Mouse (Mus musculus) cerebellum, adult 2 months (tissue): Measurements from ENCODE around the gene Malsu1. TPM values are rescaled to one million over a fixed set of nuclear protein-coding genes. Genes with fewer than 3 reads are reported as not detected.

Source experiments
- DNase-seq, 2 experiments: peaks; one replicate each; pipeline ENCODE4 v3.0.0; 2021
- H3K27ac ChIP-seq: fragments of 200-500 bp; 2 replicates; pipeline ENCODE4 v1.5.1; 2012; ENCODE audit warnings: low read length, control low read depth, inconsistent platforms; ENCODE audit not compliant: insufficient read depth
- H3K27me3 ChIP-seq: fragments of 200-500 bp; 2 replicates; pipeline ENCODE4 v1.6.1; 2012; ENCODE audit warnings: inconsistent platforms, mild to moderate bottlenecking, low read length, moderate library complexity; ENCODE audit not compliant: control insufficient read depth, insufficient read depth
- H3K4me1 ChIP-seq: fragments of 200-500 bp; 2 replicates; pipeline ENCODE4 v1.6.1; 2011; ENCODE audit warnings: low read length; ENCODE audit not compliant: control insufficient read depth, insufficient read depth
- H3K4me3 ChIP-seq: fragments of 200-500 bp; replicated peaks from 2 replicates; pipeline ENCODE3; 2011; ENCODE audit warnings: mild to moderate bottlenecking, low read depth, low read length, control low read depth; ENCODE audit not compliant: insufficient read depth
- CTCF ChIP-seq: fragments of 200-500 bp; IDR thresholded peaks from 2 replicates; pipeline ENCODE4 v1.5.1; 2011; ENCODE audit warnings: low read depth, mild to moderate bottlenecking, control low read depth, low read length, moderate library complexity, borderline replicate concordance; ENCODE audit not compliant: insufficient read depth
- POLR2A ChIP-seq: fragments of 200-500 bp; IDR thresholded peaks from 2 replicates; pipeline ENCODE4 v1.6.1; 2011; ENCODE audit warnings: low read length, control low read depth, borderline replicate concordance; ENCODE audit not compliant: insufficient read depth
- WGBS: fragments of 180-500 bp; shearing (Covaris S2); methylation state at CpG from one replicate; pipeline ENCODE4 v1.1.7; 2018; 5-methylcytosine and 5-hydroxymethylcytosine counted together
- polyA plus RNA-seq: library from polyadenylated mRNA; depleted of rRNA; stranded (reverse); fragments of >200 nt; gene quantifications from 2 replicates; pipeline ENCODE4 v1.2.3, GENCODE M21; 2012; rRNA removed

The Malsu1 gene
- 19.9 and 22.2 TPM in 2 replicates for polyA plus RNA-seq

DNA sequence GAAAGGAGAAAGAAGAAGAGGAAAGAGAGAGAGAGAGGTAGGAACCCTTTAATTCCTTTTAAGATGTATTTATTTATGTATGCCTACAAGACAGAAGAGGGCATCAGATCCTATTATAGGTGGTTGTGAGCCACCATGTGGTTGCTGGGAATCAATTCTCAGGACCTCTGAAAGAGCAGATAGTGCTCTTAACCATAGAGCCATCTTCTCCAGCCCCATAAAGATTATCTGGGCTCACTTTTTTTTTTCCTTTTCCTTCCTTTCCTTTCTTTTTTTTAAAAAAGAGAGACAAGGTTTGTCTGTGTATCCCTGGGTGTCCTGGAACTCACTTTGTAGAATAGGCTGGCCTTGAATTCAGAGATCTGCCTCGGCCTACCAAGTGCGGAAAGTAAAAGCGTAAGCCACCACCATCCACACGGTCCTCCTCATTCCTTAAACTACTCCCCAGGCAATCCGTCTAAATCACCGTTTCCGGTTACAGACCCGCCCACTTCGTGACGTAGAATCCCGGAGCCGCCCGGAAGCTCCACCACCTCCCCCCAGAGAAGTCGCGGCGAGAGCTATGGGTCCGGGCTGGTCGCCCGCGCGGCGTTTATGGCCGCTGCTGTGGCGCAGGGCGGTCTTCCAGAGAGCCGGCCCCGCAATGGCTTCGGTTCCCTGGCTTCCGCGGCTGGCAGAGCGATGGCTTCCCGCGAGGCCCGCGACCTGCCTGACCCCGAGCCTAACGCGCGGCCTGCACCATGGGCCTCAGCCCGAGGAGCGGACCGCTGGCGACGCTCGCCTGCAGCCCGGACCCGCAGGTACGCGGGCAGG is at the start of gene Malsu1:
TSS of gene Malsu1 (plus strand) at position 492 of the 813 bp plus-strand sequence.
- DNase-seq, result peak; percentile 94 to 97
- WGBS, result under 1% methylated on average over 49 of the region's 49 CpGs
- H3K4me1 ChIP-seq, result peaks cover 3% of the 10 kb centered on the region; the same call in 1 of the 2 replicates
- peak within 1 kb of the TSS; percentile 57 for H3K27ac ChIP-seq
- TF ChIP-seq CTCF (no peak), POLR2A (peak; percentile 89; the same call in 1 of the 2 replicates)
- H3K27me3 ChIP-seq, result no peaks in the 10 kb centered on the region
- peak within 1 kb of the TSS; percentile 87 for H3K4me3 ChIP-seq

DNA sequence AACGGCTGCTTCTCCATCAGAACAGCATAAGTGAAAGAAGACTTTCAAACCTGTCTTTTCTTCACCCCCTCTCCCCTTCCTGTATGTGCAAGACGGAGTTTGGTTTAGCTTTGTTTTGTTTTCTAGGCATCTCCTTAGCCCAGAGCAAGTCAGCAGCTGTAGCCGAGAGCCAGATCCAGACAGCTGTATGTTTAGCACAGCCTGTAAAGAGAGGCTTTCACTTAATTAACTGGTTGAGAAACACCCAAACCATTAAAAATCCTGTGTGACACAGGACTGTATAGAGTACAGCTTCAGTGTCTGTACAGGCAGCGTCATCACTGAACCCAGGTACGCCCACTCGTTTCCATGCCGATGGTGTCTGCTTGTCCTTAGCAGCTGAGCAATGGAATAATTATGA is 48.3 kb upstream of the Malsu1 start:
- Histone ChIP-seq H3K4me1 (no peaks in the 10 kb centered on the region), H3K4me3 (no peak overlapping the region), H3K27me3 (no peaks in the 10 kb centered on the region), H3K27ac (no peak overlapping the region)
- TF ChIP-seq POLR2A (no peak), CTCF (no peak)
- no peak for DNase-seq
- WGBS, result 91% methylated on average over 7 of the region's 7 CpGs

DNA sequence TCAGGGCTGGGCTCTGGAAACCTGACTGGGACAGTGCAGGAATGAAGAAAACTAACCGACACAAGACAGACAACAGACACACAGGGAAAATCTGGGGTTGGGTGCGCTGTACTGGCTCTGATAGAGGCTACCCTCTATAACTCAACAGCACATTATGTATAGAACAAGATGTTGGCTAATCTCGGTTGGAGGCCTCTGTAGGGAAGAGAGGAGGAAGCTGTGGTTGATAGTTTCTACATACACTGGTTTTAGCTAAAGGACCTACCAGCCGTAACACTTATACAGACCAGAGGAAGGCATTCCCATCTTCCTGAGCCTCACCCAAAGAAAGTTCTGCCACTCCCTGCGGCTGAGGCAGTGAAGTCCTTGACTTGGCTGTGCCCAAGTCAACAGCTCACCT is 47.1 kb upstream of the Malsu1 start:
- no peak for TF ChIP-seq POLR2A
- TF ChIP-seq CTCF, result no peak
- no peaks in the 10 kb centered on the region for H3K27me3 ChIP-seq
- no peak for DNase-seq
- WGBS, result 93% methylated on average over 5 of the region's 5 CpGs
- H3K4me1 ChIP-seq, result no peaks in the 10 kb centered on the region
- H3K4me3 ChIP-seq, result no peak overlapping the region
- H3K27ac ChIP-seq, result no peak overlapping the region

DNA sequence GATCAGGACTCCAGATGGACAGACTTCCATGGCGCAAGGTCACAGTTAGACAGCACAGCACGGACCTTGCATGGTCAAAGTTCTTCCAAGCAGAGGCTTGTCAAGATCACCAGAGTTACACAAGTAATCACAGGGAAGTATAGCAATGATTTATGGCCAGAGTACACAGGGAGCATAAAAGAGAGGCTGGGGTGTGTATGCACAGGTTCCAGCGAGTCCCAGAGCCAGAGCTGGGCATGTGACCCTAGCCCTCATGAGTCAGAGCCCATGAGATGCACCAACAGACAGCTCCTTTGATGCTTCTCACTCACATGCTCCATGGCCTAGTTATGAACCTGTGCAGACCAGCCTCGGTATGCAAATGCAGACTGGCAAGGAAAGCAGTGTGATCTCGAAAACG is 45.6 kb upstream of the Malsu1 start:
- no peaks in the 10 kb centered on the region for H3K27me3 ChIP-seq
- 89% methylated on average over 6 of the region's 6 CpGs for WGBS
- no peak overlapping the region for H3K4me3 ChIP-seq
- H3K4me1 ChIP-seq, result no peaks in the 10 kb centered on the region
- DNase-seq, result no peak
- H3K27ac ChIP-seq, result no peak overlapping the region
- TF ChIP-seq CTCF (no peak), POLR2A (no peak)

DNA sequence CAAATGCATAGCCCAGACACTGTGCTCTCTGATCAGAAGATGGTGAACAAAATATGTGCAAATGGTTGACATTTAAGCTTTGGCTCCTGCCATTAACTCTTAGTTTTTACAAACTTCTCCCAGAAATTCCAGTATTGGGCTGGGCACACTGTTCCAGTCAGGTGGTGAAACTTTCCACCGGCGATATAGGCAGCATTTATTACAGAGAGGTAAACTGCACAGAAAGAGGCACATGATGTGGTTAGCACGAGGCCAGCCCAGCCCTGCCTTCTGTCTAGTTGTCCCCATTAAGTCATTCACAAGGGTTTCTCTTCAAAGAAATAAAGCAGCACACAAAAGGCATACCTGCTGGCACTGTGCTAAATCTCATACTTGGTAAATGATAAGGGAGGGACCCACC is 44.9 kb upstream of the Malsu1 start:
- DNase-seq, result no peak
- 92% methylated on average over 3 of the region's 3 CpGs for WGBS
- no peak for TF ChIP-seq POLR2A
- TF ChIP-seq CTCF, result no peak
- no peaks in the 10 kb centered on the region for H3K4me1 ChIP-seq
- H3K4me3 ChIP-seq, result no peak overlapping the region
- no peak overlapping the region for H3K27ac ChIP-seq
- H3K27me3 ChIP-seq, result no peaks in the 10 kb centered on the region

DNA sequence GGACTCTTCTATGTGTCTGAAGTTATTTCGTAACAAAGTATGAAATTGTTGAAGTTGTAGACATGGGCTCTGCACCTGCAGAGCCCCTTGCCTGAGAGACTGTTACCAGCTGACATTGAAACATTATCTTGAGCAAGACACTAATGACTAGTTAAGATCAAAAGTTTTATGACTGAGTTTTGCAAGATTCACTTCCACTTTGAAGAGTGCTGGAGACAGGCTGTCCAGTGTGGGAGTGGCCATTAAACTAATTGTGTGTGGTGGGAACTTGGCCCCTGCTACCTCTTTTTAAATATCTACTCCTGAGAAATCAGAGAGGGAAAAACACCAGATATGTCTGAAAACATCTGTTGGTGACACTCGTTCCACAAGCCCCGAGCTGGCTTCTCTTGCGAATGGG is 42.4 kb upstream of the Malsu1 start:
- TF ChIP-seq CTCF (no peak), POLR2A (no peak)
- H3K27me3 ChIP-seq, result no peaks in the 10 kb centered on the region
- WGBS, result 82% methylated on average over 4 of the region's 4 CpGs
- H3K27ac ChIP-seq, result no peak overlapping the region
- H3K4me3 ChIP-seq, result no peak overlapping the region
- H3K4me1 ChIP-seq, result no peaks in the 10 kb centered on the region
- DNase-seq, result no peak

DNA sequence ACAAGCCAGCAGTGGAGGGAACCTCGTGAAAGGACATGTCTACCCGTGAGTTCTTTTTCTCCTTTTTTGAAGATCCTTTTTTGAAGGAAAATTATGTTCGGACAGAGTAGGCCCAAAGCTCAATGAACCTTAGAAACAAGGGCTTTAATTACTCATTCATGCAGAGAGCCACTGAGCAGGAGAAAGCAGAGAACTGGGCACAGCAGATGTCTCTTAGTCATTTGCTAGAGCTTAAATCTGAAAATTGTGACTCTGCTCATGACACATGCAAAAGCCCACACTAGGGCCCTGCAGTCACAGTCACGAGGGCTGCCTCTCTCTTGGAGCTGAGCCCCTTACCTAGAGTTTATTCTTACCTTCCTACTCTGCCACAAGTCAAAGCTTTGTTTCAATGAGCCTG is 40.8 kb upstream of the Malsu1 start:
- no peak for DNase-seq
- no peaks in the 10 kb centered on the region for H3K4me1 ChIP-seq
- H3K27me3 ChIP-seq, result no peaks in the 10 kb centered on the region; the same call in 1 of the 2 replicates
- WGBS, result 62% methylated on average over 4 of the region's 4 CpGs
- no peak overlapping the region for H3K27ac ChIP-seq
- TF ChIP-seq POLR2A (no peak), CTCF (no peak)
- no peak overlapping the region for H3K4me3 ChIP-seq
